Mouse (Mus musculus) gastrocnemius, adult 2 months (tissue): ENCODE data around the gene Coro2a. TPM values are rescaled to one million over a fixed set of nuclear protein-coding genes. Genes with fewer than 3 reads are reported as not detected.
"Not testable (repeated sequence)": the region's sequence is repeated elsewhere in the genome, so short reads cannot be mapped to it uniquely, and the experiment has no call there.

Experiments used
- DNase-seq: peaks from one replicate; pipeline ENCODE4 v3.0.0; 2022
- H3K27ac ChIP-seq: fragments of 200-600 bp; 2 replicates; pipeline ENCODE4 v1.8.1; 2022; ENCODE audit warnings: mild to moderate bottlenecking
- H3K4me3 ChIP-seq: fragments of 200-600 bp; 2 replicates; pipeline ENCODE4 v1.8.1; 2022; ENCODE audit warnings: mild to moderate bottlenecking, moderate library complexity
- CTCF ChIP-seq: fragments of 200-600 bp; IDR thresholded peaks from 2 replicates; pipeline ENCODE4 v1.8.1; 2022; ENCODE audit warnings: antibody characterized with exemption, mild to moderate bottlenecking, moderate library complexity
- intact Hi-C: fragments of 180-260 bp; cut with DNase I; formaldehyde crosslinking; loops from one replicate; pipeline ENCODE4 v1.15.1; 2025
- long read RNA-seq, 2 experiments: library from polyadenylated mRNA; stranded (forward); transcript quantifications; one replicate each; pipeline ENCODE4 v2.0.0; 2021
- total RNA-seq, 2 experiments: library from RNA; stranded (reverse); gene quantifications; 2 replicates each; pipeline ENCODE4 v1.2.3; 2021

The Coro2a gene
- total RNA-seq, result under 1 TPM; 0.10 to 0.39 TPM
- long read RNA-seq, experiment 1, partial matches to known transcripts, result 0 of 1 reads
- long read RNA-seq, experiment 1, other reads (novel, unspliced or antisense), result 1 of 1 reads
- long read RNA-seq, experiment 2, result 0 reads

DNA sequence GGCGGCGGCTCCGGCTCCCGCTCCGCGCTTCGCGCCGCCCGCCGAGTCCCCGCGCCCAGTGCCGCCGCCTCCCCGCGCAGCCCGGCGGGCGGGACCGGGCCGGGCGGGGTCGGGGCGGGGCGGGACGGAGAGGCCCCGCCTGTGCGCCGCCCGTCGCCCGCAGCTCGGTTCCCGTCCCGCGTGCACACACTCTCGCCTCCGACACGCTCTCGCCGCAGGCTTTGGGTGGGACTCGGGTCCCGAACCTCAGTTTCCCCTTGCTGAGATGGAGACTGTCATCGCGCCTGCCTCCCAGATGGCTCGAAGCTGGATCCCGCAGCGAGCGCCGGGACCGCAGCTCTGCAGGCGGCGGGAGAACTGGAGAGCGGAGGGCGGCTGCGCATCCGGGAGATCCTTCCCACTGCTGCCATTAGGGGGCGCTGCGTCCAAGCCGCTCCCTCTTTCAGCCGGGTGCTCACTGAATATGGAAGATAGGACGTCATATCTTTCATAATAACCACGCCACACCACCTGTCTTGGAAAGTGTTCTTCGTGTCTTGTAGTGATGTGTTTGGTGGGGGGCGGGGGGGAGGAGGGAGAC is at the start of gene Coro2a:
Gene Coro2a, minus strand, starts transcription at position 359 of the 580 bp plus-strand sequence.
- Histone ChIP-seq H3K4me3 (peak within 1 kb of the TSS; percentile 82), H3K27ac (peak within 1 kb of the TSS; percentile 43; the same call in 1 of the 2 replicates)
- peak; percentile 85 for DNase-seq
- intact Hi-C loops, result no loop called here
- TF ChIP-seq CTCF, result peak; percentile 92

GRCm38 (mm10) chr4:46650086-46650753 is 48.2 kb upstream of the Coro2a start, which contains the start of gene Tbc1d2:
TSS of gene Tbc1d2 (minus strand) at chr4:46650209.
- DNase-seq, result peak; percentile 96
- intact Hi-C loops, result loop anchor here (5.0 to 10.0 kb wide), 2 partner anchors 143 to 455 kb away; partner anchors contain the start of gene Xpa
- Histone ChIP-seq H3K4me3 (peak within 1 kb of the TSS; percentile 83), H3K27ac (peak within 1 kb of the TSS; percentile 99)
- TF ChIP-seq CTCF, result peak; percentile 60

DNA sequence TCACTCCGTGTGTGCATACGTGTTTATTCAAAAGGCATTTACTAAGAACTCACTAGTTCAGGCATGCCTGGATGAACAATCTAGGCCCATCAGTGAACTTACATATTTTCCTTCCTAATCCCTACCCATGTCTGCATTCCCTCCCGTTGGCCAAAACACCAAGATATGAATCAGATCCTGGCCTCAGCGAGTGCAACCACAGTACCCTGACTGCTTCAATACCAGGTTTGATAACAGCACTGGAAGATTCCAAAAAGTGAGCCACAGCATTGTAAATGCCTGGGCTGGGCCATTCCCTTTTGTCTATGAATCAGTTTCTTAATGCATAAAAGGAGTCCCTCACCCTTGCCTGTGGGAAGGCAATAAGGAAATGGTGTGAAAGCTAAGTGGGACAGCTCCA is 47.2 kb upstream of the Coro2a start:
- no peak for DNase-seq
- H3K4me3 ChIP-seq, result peak overlapping the region; percentile 83
- H3K27ac ChIP-seq, result peak overlapping the region; percentile 99; the same call in 1 of the 2 replicates
- TF ChIP-seq CTCF, result no peak
- intact Hi-C loops, result no loop called here

DNA sequence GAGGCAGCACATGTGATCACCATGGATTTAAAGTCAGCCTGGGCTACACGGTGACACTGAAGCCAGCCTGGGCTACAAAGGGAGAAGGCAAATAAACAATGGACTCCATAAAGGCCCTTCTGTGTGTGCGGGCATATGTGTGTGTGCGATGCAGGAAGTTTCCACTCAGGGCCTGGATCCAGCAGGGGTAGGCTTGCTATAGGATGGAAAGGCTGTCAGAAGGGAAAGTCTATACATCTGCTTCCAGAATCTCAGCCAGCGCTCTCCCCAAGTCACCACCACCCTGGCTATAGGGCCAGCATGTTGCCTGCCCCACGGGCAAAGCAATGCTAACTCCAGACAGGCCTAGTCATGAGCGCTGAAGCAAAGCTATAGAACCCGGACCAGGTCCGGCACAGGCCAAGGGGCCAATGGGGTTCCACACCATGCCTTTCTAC is 41.7 kb upstream of the Coro2a start:
- no peak for DNase-seq
- Histone ChIP-seq H3K27ac (peak overlapping the region; percentile 85), H3K4me3 (no peak overlapping the region; the same call in 1 of the 2 replicates)
- TF ChIP-seq CTCF, result no peak
- intact Hi-C loops, result no loop called here

- TF ChIP-seq CTCF, result no peak
- intact Hi-C loops, result no loop called here
- DNase-seq, result no peak
- no peak overlapping the region for H3K4me3 ChIP-seq
- peak overlapping the region; percentile 85 for H3K27ac ChIP-seq
Observed at GRCm38 (mm10) chr4:46642924-46643675, 41.1 kb upstream of the Coro2a start.

DNA sequence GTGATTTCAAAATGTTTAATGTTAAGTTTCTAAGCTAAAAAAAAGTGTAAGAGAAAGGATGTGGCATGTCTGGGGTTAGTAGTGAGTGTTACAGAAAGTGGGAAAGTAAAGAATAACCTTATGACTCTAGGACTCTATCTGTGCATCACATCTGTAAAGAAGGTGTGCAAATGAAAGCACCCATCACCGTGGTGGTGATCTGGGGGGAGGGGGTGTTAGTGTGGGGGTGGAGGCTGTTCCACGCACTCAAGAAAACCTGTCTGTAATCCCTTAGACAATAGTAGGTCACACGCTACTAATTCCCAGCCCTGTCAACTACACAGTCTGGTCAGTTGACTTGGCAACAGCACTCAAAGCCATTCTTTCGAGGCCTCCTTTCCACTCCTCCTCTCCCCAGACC is 39.3 kb upstream of the Coro2a start:
- TF ChIP-seq CTCF, result no peak
- H3K27ac ChIP-seq, result peak overlapping the region; percentile 63

DNA sequence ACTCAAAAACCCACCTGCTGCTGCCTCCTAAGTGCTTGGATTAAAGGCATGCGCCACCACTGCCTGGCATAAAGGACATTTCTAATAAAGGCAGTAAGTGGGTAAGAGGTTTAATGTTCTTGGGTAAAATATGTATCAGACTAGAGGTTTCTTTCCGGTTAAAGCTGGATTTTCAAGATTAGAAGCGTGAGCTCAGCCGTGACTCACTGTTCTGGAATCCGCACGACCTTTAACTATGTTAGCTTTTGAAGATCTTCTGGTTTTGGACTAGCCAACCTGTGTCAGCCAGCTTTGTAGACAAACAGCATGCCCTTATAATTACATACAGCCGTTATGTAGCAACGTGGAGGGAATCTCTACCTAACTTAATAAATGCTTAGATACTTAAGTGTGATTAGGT is 37.9 kb upstream of the Coro2a start:
- no peak for DNase-seq
- no peak overlapping the region for H3K4me3 ChIP-seq
- intact Hi-C loops, result no loop called here
- no peak overlapping the region for H3K27ac ChIP-seq
- TF ChIP-seq CTCF, result no peak

More for the DNA sequence above, 39.3 kb upstream of the Coro2a start:
- intact Hi-C loops, result no loop called here
- H3K4me3 ChIP-seq, result no peak overlapping the region
- no peak for DNase-seq

DNA sequence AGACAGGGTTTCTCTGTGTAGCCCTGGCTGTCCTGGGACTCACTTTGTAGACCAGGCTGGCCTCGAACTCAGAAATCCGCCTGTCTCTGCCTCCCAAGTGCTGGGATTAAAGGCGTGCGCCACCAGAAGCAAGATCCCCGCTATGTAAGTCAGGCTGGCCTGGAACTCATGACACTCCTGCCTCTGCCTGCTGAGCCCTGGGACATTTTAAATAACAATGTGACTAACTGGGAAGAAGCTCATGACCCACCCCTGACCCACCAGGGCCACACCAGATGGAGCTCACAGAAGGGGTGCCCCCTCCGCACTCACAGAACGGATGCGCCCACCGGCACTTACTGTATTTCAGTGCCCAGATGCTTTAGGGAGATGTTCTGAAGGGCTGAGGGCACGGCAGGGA is 35.2 kb upstream of the Coro2a start:
- H3K4me3 ChIP-seq, intact Hi-C loops, DNase-seq, H3K27ac ChIP-seq: not testable (repeated sequence)

GRCm38 (mm10) chr4:46635702-46636430 is 33.9 kb upstream of the Coro2a start:
- intact Hi-C loops, result no loop called here
- DNase-seq, result no peak

GRCm38 (mm10) chr4:46634881-46635280 is 32.9 kb upstream of the Coro2a start:
- intact Hi-C loops, result no loop called here
- H3K4me3 ChIP-seq, result no peak overlapping the region
- TF ChIP-seq CTCF, result no peak

More at GRCm38 (mm10) chr4:46635702-46636430, 33.9 kb upstream of the Coro2a start:
- TF ChIP-seq CTCF, result no peak
- no peak overlapping the region for H3K4me3 ChIP-seq
- no peak overlapping the region for H3K27ac ChIP-seq

DNA sequence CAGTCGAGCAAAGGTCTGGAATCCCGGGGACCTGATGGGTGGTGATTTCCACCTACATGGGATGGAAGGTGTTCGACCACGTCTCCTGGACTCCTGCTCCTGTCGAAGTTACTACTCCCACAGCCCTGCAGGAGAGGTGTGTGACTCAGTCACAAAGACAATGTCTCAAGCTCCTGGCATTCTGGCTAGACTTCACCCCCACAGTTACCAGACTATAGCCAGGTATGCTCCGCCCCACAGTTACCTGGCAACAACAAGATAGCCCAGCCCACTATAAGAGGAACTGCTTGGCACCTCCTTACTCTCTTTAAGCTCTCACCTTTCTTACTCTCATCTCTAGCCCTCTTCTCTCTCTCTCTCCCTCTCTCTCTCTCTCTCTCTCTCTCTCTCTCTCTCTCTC is 31.6 kb upstream of the Coro2a start:
- H3K4me3 ChIP-seq, intact Hi-C loops, H3K27ac ChIP-seq, DNase-seq: not testable (repeated sequence)

More at GRCm38 (mm10) chr4:46634881-46635280, 32.9 kb upstream of the Coro2a start:
- no peak overlapping the region for H3K27ac ChIP-seq
- DNase-seq, result no peak

DNA sequence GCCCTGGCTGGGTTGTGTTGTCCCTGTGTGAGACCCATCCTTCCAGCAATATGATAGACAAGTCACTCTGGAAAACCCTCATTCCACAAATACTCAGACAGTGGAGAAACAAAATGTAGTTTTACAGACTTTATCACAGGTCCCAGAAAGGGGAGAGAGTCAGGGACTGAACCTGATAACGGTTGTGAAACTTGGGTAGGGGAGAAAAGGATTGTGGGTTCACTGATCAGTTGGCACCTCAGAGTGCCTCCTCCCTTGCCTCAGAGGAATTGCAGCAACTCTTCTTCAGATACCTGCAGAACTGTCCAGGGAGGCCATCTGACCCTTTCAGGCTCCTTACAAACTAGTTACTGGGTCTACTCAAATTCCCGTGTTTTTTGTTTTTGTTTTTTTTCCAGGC is 30.5 kb upstream of the Coro2a start:
- TF ChIP-seq CTCF, result no peak
- no peak for DNase-seq
- intact Hi-C loops, result no loop called here
- no peak overlapping the region for H3K27ac ChIP-seq
- no peak overlapping the region for H3K4me3 ChIP-seq
